Mouse (Mus musculus) CD8-positive naive resting alpha-beta T cell, adult 2 months (primary cell): Measurements from ENCODE around the gene Camk1.
"Not testable (repeated sequence)": the region's sequence is repeated elsewhere in the genome, so short reads cannot be mapped to it uniquely, and the experiment has no call there.

Experiments
- DNase-seq, 2 experiments: peaks; one replicate each; pipeline ENCODE4 v3.0.0; 2022; ENCODE audit warnings: low read depth in 2 of 2, low spot score in 2 of 2

Camk1 gene

GRCm38 (mm10) chr6:113361476-113361875, 17.7 kb upstream of the Camk1 start:
- DNase-seq = no peak

- no peak for DNase-seq
Observed at GRCm38 (mm10) chr6:113353696-113354095, 9.9 kb upstream of the Camk1 start.

GRCm38 (mm10) chr6:113352820-113353219, 9.0 kb upstream of the Camk1 start:
- no peak for DNase-seq

GRCm38 (mm10) chr6:113351653-113352052, 7.9 kb upstream of the Camk1 start:
- DNase-seq = no peak

- no peak for DNase-seq
Observed at GRCm38 (mm10) chr6:113351161-113351560, 7.4 kb upstream of the Camk1 start.

GRCm38 (mm10) chr6:113350538-113350937, 6.8 kb upstream of the Camk1 start:
- no peak for DNase-seq

- DNase-seq = no peak
Observed at GRCm38 (mm10) chr6:113346897-113347296, 3.1 kb upstream of the Camk1 start.

- no peak for DNase-seq
Observed at GRCm38 (mm10) chr6:113344321-113344720, 537 bp upstream of the Camk1 start.

- no peak for DNase-seq
Observed at GRCm38 (mm10) chr6:113342297-113342696, 1.5 kb downstream of the Camk1 start.

GRCm38 (mm10) chr6:113341574-113341973, 2.2 kb downstream of the Camk1 start:
- DNase-seq = no peak

GRCm38 (mm10) chr6:113336852-113337620, 6.7 kb downstream of the Camk1 start:
- no peak for DNase-seq

- no peak for DNase-seq
Observed at GRCm38 (mm10) chr6:113334216-113334615, 9.6 kb downstream of the Camk1 start.

GRCm38 (mm10) chr6:113333137-113333950, 10.4 kb downstream of the Camk1 start:
- no peak for DNase-seq

GRCm38 (mm10) chr6:113332734-113333133, 11.1 kb downstream of the Camk1 start:
- DNase-seq = not testable (repeated sequence)

GRCm38 (mm10) chr6:113331721-113332120, 12.1 kb downstream of the Camk1 start:
- no peak for DNase-seq

- peak; percentile 19 to 33 for DNase-seq
Observed at GRCm38 (mm10) chr6:113330547-113330946, 13.2 kb downstream of the Camk1 start.

- DNase-seq = no peak
Observed at GRCm38 (mm10) chr6:113329396-113329795, 14.4 kb downstream of the Camk1 start.

GRCm38 (mm10) chr6:113326533-113327315, 17.1 kb downstream of the Camk1 start, which contains the start of gene Ogg1:
TSS of gene Ogg1 (plus strand) at chr6:113326972.
- DNase-seq = peak; percentile 96

GRCm38 (mm10) chr6:113315972-113316371, 27.8 kb downstream of the Camk1 start:
- DNase-seq = no peak

- peak; percentile 5 to 23 for DNase-seq
Observed at GRCm38 (mm10) chr6:113308141-113308540, 35.6 kb downstream of the Camk1 start.

- DNase-seq = peak; percentile 39 to 45
Observed at GRCm38 (mm10) chr6:113307481-113308121, 36.2 kb downstream of the Camk1 start.
